Mouse (Mus musculus) neural tube, embryonic 11.5 days (tissue): ENCODE measurements around the gene Gm21961. TPM values are rescaled to one million over a fixed set of nuclear protein-coding genes. Genes with fewer than 3 reads are reported as not detected.
"Not testable (repeated sequence)": the region's sequence is repeated elsewhere in the genome, so short reads cannot be mapped to it uniquely, and the experiment has no call there.

Source experiments
- ATAC-seq: fragments of 200-750 bp; cut with Nextera tagmentation; 2 replicates; pipeline ENCODE4 v1.8.0; 2017; ENCODE audit warnings: moderate number of reproducible peaks, mild to moderate bottlenecking, moderate TSS enrichment, moderate library complexity; ENCODE audit not compliant: insufficient read depth, low FRiP score, low TSS enrichment
- DNase-seq: peaks from one replicate; pipeline ENCODE4 v3.0.0-alpha.2; 2015; ENCODE audit warnings: low spot score
- H3K27ac ChIP-seq: fragments of 300-500 bp; sonication (generic); 2 replicates; pipeline ENCODE4 v1.5.1; 2014; ENCODE audit warnings: low read depth, mild to moderate bottlenecking, low read length
- H3K27me3 ChIP-seq: fragments of 300-500 bp; sonication (generic); 2 replicates; pipeline ENCODE4 v1.6.1; 2014; ENCODE audit warnings: mild to moderate bottlenecking, low read length, mixed read lengths; ENCODE audit not compliant: control insufficient read depth, insufficient read depth
- H3K36me3 ChIP-seq: fragments of 300-500 bp; sonication (generic); 2 replicates; pipeline ENCODE4 v1.6.1; 2014; ENCODE audit warnings: mild to moderate bottlenecking, low read length, moderate library complexity, mixed read lengths; ENCODE audit not compliant: control insufficient read depth, insufficient read depth
- H3K4me1 ChIP-seq: fragments of 300-500 bp; sonication (generic); 2 replicates; pipeline ENCODE4 v1.6.1; 2014; ENCODE audit warnings: low read length, mixed read lengths; ENCODE audit not compliant: control insufficient read depth, insufficient read depth
- H3K4me2 ChIP-seq: fragments of 300-500 bp; sonication (generic); 2 replicates; pipeline ENCODE4 v1.6.1; 2014; ENCODE audit warnings: low read depth, mild to moderate bottlenecking, moderate library complexity
- H3K4me3 ChIP-seq: fragments of 300-500 bp; sonication (generic); 2 replicates; pipeline ENCODE4 v1.5.1; 2014; ENCODE audit warnings: low read depth, low read length
- H3K9ac ChIP-seq: fragments of 300-500 bp; sonication (generic); 2 replicates; pipeline ENCODE4 v1.6.1; 2014; ENCODE audit warnings: mild to moderate bottlenecking, low read length
- H3K9me3 ChIP-seq: fragments of 300-500 bp; sonication (generic); 2 replicates; pipeline ENCODE4 v1.6.1; 2016; ENCODE audit warnings: low read length; ENCODE audit not compliant: control insufficient read depth
- WGBS: fragments of 180-500 bp; shearing (Covaris S2); extraction: QIAGEN DNeasy Blood & Tissue Kit; methylation state at CpG from one replicate; pipeline ENCODE4 v1.1.7; 2014; 5-methylcytosine and 5-hydroxymethylcytosine counted together
- polyA plus RNA-seq: library from polyadenylated mRNA; unstranded; fragments of >200 nt; fragmentation: Nextera tagmentation; extraction: Ambion mirVana; gene quantifications from 2 replicates; pipeline ENCODE4 v1.2.1, GENCODE M21; 2014

Gene Gm21961
- not detected in 2 replicates for polyA plus RNA-seq

DNA sequence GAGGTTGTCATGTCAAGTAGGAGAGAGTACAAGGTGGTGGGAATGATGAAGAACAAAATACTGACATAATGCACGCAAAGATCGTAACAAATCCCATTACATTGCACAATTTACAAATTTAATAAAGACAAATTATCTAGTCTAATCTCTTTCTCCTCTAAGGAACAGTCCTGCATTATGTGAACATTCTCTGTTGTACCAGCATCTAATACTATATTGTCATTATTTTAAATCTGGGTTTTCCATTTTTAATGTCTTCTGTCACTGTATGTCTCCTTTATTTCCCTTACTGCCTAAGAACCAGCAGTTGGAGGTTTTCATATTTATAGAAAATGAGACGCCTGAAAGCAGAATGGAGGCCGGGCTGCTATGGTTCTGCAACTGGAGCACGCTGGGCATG is at the start of gene Gm21961:
TSS of gene Gm21961 (minus strand) at position 101 of the 400 bp plus-strand sequence.
- H3K4me2 ChIP-seq: no peak within 1 kb of the TSS
- WGBS: 94% methylated on average over 5 of the region's 5 CpGs
- ATAC-seq: no peak
- no peak within 1 kb of the TSS for H3K4me3 ChIP-seq
- no peak for DNase-seq
- H3K27me3 ChIP-seq: no peaks in the 10 kb centered on the region
- no peaks in the 10 kb centered on the region for H3K4me1 ChIP-seq
- H3K9me3 ChIP-seq: no peaks in the 10 kb centered on the region
- H3K36me3 ChIP-seq: no peaks in the 10 kb centered on the region
- no peak within 1 kb of the TSS for H3K9ac ChIP-seq
- H3K27ac ChIP-seq: no peak within 1 kb of the TSS

DNA sequence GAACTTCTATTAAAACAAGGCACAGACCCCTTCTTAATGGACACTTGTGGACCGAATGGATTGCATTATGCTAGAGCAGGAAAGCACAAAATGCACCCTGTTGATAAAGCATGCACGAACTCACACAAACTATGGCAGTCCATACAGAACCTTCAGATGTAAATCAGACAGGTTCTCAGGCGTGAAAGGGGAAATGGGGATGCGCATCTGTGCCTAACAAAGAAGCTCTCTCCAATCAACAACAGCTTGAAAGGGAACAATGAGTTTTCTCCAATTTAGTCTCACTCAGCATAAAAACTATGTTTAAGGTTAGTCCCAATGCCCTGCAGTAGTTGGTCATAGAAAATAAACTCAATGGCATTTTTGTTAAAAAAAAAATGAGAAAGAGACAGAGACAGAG is 27.3 kb upstream of the Gm21961 start:
- Histone ChIP-seq H3K4me1 (no peaks in the 10 kb centered on the region), H3K4me2 (no peak overlapping the region), H3K36me3 (no peaks in the 10 kb centered on the region), H3K9ac (no peak overlapping the region), H3K9me3 (no peaks in the 10 kb centered on the region), H3K27me3 (no peaks in the 10 kb centered on the region), H3K27ac (no peak overlapping the region), H3K4me3 (no peak overlapping the region)
- DNase-seq (peak; percentile 16), ATAC-seq (peak; percentile 76; the same call in 1 of the 2 replicates)
- WGBS: 27% methylated on average over 4 of the region's 4 CpGs

DNA sequence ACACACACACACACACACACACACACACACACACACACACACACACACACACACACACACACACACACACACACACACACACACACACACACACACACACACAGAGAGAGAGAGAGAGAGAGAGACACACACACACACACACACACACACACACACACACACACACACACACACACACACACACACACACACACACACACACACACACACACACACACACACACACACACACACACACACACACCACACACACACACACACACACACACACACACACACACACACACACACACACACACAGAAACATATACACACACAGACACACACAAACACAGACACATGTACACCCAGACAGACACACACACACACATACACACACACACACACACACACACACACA is 24.5 kb upstream of the Gm21961 start:
- not testable (repeated sequence) for ATAC-seq, H3K4me3 ChIP-seq, H3K36me3 ChIP-seq, H3K9me3 ChIP-seq, H3K27me3 ChIP-seq, H3K4me2 ChIP-seq, H3K4me1 ChIP-seq, H3K27ac ChIP-seq, H3K9ac ChIP-seq, DNase-seq

DNA sequence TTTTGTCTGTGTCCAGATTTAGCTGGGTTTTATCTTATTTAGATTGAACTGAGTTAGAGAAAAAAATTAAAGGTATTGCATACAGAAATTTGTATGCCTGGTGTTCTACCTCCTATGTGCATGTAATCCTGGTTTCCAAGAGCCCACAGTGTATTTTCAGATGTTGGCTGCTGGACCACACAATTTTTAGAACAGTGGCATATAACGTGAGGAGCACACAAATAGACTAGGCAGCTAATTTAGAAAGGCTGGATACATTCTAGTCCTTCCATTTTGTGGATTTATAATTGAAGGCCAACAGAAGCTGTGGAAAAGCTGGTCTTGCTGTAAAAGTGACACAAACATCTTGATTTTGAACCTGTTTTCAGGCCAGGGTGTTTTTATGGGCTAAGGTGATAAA is 3.3 kb upstream of the Gm21961 start:
- ATAC-seq (no peak), DNase-seq (no peak)
- Histone ChIP-seq H3K4me2 (no peak overlapping the region), H3K27me3 (no peaks in the 10 kb centered on the region), H3K36me3 (no peaks in the 10 kb centered on the region), H3K4me1 (no peaks in the 10 kb centered on the region), H3K9ac (no peak overlapping the region), H3K27ac (no peak overlapping the region), H3K4me3 (no peak overlapping the region), H3K9me3 (no peaks in the 10 kb centered on the region)
- WGBS: 81% methylated on average over 1 of the region's 1 CpGs

DNA sequence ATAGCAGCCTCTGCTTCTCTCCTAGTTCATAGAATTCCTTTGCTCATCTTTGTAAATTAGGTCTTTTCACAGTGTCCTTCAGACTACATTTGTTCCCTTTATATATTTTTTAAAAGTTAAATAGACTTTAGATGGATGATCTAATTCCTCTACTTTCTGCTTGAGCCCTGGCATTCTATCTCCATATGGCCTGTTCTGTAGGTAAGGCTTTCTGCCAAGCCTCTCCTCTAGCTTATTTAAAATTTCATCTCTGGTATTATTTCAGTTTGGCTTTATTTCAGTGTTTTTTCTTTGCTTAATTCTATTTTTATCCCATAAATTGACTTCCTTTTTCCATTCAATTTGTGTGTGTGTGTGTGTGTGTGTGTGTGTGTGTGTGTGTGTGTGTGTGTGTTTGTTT is 8.5 kb downstream of the Gm21961 start:
- Histone ChIP-seq H3K4me2 (no peak overlapping the region), H3K36me3 (no peaks in the 10 kb centered on the region), H3K9me3 (no peaks in the 10 kb centered on the region), H3K4me3 (no peak overlapping the region), H3K9ac (no peak overlapping the region), H3K27ac (no peak overlapping the region), H3K27me3 (no peaks in the 10 kb centered on the region), H3K4me1 (no peaks in the 10 kb centered on the region)
- DNase-seq (no peak), ATAC-seq (no peak)

DNA sequence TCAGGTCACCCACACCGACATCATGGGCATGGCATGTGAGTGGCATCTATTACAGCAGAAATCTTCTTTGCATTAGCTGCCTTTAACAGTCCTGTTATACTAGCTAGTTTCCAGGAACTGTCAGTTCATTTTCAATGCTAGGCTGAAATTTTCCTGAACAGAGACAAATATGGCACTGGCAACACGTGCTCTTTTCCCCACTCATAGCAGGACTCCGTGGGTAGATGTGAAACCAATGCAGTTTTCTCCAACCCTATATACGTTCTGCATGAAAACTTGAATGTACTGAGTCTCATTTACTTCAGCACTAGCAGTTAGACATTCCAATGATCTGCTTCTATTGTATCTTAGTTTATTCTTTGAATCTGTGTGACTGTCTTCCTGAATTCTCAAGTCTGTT is 20.2 kb downstream of the Gm21961 start:
- 88% methylated on average over 4 of the region's 4 CpGs for WGBS
- Histone ChIP-seq H3K36me3 (no peaks in the 10 kb centered on the region), H3K9ac (no peak overlapping the region)

DNA sequence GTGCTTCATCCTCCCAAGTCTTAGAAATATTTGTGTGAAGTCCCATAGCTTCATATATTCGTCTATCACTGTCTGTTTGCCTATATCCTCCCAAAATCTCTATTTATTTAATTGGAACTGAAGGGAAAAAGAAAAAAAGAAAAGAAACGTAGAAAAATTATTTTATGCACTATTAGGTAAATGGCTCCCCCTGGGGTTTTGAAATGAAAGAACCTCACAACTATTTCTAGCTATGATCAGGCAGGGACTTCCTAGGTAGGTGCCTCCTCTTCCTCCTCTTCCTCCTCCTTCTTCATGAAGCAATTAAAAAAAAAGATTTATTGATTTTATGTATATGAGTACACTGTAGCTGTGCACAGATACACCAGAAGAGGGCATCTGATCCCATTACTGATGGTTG is 34.7 kb downstream of the Gm21961 start:
- Histone ChIP-seq H3K9ac (no peak overlapping the region), H3K27ac (no peak overlapping the region), H3K36me3 (no peaks in the 10 kb centered on the region), H3K4me2 (no peak overlapping the region), H3K4me1 (no peaks in the 10 kb centered on the region), H3K4me3 (no peak overlapping the region), H3K27me3 (no peaks in the 10 kb centered on the region), H3K9me3 (no peaks in the 10 kb centered on the region)
- DNase-seq (no peak), ATAC-seq (no peak)
- WGBS: 75% methylated on average over 2 of the region's 2 CpGs

More for the DNA sequence above, 20.2 kb downstream of the Gm21961 start:
- Histone ChIP-seq H3K4me3 (no peak overlapping the region), H3K4me2 (no peak overlapping the region), H3K27me3 (no peaks in the 10 kb centered on the region), H3K9me3 (no peaks in the 10 kb centered on the region), H3K4me1 (no peaks in the 10 kb centered on the region), H3K27ac (no peak overlapping the region)
- no peak for ATAC-seq
- DNase-seq: no peak

DNA sequence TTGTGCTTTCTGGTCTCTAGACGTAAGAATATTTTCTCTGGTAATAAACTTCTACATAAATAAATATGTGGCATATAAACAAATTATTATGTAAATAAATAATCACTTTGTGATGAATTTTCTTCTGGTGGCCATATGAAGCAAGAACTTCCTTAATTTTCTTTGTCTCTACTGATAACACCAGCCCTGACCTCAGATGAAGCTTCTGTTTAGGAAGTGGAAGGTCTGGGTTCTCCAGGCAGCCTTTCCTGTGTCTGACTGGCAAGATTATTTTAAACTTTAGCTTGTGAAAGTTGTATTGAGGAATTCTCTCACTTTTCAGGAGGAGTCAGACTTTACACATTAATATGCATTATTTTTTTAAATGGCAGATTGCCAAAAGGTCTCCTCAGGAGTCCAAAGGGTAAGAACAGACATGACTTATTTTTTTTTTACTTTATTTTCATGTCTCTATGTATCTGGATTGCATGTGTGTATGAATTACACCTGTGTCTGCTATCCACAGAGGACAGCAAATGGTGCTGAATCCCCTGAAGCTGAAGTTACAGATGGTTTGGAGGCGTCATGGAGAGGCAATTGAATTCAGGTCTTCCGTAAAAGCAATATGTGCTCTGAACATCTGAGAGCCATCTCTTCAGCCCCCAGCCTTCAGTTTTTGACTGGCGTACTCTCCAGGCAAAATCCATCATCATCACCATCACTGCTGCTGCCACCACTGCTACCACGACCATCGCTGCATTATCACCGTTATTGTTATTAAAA is 38.5 kb downstream of the Gm21961 start:
- H3K4me2 ChIP-seq: no peak overlapping the region
- DNase-seq: no peak
- H3K9me3 ChIP-seq: no peaks in the 10 kb centered on the region
- H3K4me3 ChIP-seq: no peak overlapping the region
- H3K27ac ChIP-seq: no peak overlapping the region
- H3K27me3 ChIP-seq: no peaks in the 10 kb centered on the region
- no peak overlapping the region for H3K9ac ChIP-seq
- 93% methylated on average over 7 of the region's 7 CpGs for WGBS
- no peak for ATAC-seq
- no peaks in the 10 kb centered on the region for H3K4me1 ChIP-seq
- no peaks in the 10 kb centered on the region for H3K36me3 ChIP-seq
